Mouse (Mus musculus) stomach, postnatal 0 days (tissue): Measurements from ENCODE around the gene Rhebl1.

Experiments
- CTCF ChIP-seq: IDR thresholded peaks from 2 replicates; pipeline ENCODE4 v1.5.1; 2016; ENCODE audit warnings: antibody characterized with exemption, low read depth, mild to moderate bottlenecking, moderate library complexity
- EP300 ChIP-seq: optimal IDR thresholded peaks from 2 replicates; pipeline ENCODE3; 2016; ENCODE audit warnings: antibody characterized with exemption

DNA sequence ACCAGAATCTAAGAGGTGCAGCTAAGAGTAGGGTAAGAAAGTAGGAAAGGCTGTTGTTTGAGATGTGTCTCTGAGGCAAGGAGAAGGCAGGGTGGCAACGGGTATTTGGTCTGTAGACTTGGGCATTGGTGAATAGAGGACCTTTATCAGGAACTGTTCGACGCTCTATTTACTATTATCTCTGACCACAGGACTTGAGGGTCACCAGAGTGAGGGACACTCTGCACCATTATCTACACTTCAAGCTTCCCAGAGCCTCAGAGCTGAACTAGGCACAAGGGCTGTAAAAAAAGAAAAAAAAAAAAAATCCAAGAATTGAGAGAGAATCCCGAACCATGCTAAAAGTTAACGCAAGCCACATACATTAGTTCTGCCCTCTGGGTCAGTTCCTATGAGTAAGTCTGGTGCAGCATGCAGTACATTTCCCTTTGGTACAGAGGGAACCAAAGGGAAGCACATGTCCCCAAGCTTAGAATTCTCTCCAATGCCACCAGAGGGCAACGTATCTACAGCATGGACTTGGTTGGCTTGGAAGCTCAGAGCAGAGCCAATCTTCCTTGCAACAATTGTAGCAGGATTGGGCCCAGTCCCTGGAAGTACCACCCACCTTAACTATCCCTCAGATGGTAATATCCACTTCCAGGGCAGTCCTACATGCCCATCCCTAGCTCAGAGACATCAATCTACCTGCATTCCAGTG lies 2.3 kb downstream of the Rhebl1 start:
- TF ChIP-seq CTCF (peak; percentile 97), EP300 (no peak)
